Mouse (Mus musculus) limb, embryonic 12.5 days (tissue): ENCODE results near the gene Cbx6. TPM values are rescaled to one million over a fixed set of nuclear protein-coding genes. Genes with fewer than 3 reads are reported as not detected.
"Not testable (repeated sequence)": the region's sequence is repeated elsewhere in the genome, so short reads cannot be mapped to it uniquely, and the experiment has no call there.

Experiments used
- ATAC-seq: fragments of 200-750 bp; cut with Nextera tagmentation; 2 replicates; pipeline ENCODE4 v1.8.0; 2017; ENCODE audit warnings: low read depth, moderate TSS enrichment; ENCODE audit not compliant: insufficient number of reproducible peaks, insufficient read depth, low FRiP score, low TSS enrichment
- H3K27ac ChIP-seq: fragments of 300-500 bp; sonication (generic); 2 replicates; pipeline ENCODE4 v1.5.1; 2016; ENCODE audit warnings: mild to moderate bottlenecking, moderate library complexity
- H3K27me3 ChIP-seq: fragments of 300-500 bp; sonication (generic); 2 replicates; pipeline ENCODE4 v1.6.1; 2016; ENCODE audit warnings: mild to moderate bottlenecking, moderate library complexity
- H3K36me3 ChIP-seq: fragments of 300-500 bp; sonication (generic); 2 replicates; pipeline ENCODE4 v1.6.1; 2016; ENCODE audit warnings: mild to moderate bottlenecking, moderate library complexity
- H3K4me1 ChIP-seq: fragments of 300-500 bp; sonication (generic); replicated peaks from 2 replicates; pipeline ENCODE4 v1.6.1; 2016
- H3K4me2 ChIP-seq: fragments of 300-500 bp; sonication (generic); 2 replicates; pipeline ENCODE4 v1.6.1; 2016; ENCODE audit warnings: mild to moderate bottlenecking, moderate library complexity
- H3K4me3 ChIP-seq: fragments of 300-500 bp; sonication (generic); replicated peaks from 2 replicates; pipeline ENCODE4 v1.5.1; 2016; ENCODE audit warnings: mild to moderate bottlenecking
- H3K9ac ChIP-seq: fragments of 300-500 bp; sonication (generic); replicated peaks from 2 replicates; pipeline ENCODE4 v1.6.1; 2016; ENCODE audit warnings: mild to moderate bottlenecking, moderate library complexity
- H3K9me3 ChIP-seq: fragments of 300-500 bp; sonication (generic); 2 replicates; pipeline ENCODE4 v1.6.1; 2016; ENCODE audit warnings: mild to moderate bottlenecking, moderate library complexity
- WGBS: fragments of 180-500 bp; shearing (Covaris S2); methylation state at CpG from one replicate; pipeline ENCODE4 v1.1.7; 2016; 5-methylcytosine and 5-hydroxymethylcytosine counted together
- polyA plus RNA-seq: library from polyadenylated mRNA; unstranded; fragments of >200 nt; fragmentation: Nextera tagmentation; extraction: Ambion mirVana; gene quantifications from 2 replicates; pipeline ENCODE4 v1.2.1, GENCODE M21; 2016

Gene Cbx6
- polyA plus RNA-seq, 1 experiment from 2014 or later = 28.2 TPM

GRCm38 (mm10) chr15:79813666-79814258 lies 20.7 kb downstream of the Cbx6 start:
- Histone ChIP-seq H3K4me1 (no peaks in the 10 kb centered on the region; the same call in 1 of the 2 replicates), H3K27ac (no peak overlapping the region), H3K36me3 (no peaks in the 10 kb centered on the region), H3K9me3 (0 out of 2 replicates have a peak, but pooled peaks cover 5% of the 10 kb centered on the region), H3K4me3 (no peak overlapping the region), H3K4me2 (no peak overlapping the region), H3K27me3 (peaks cover 36% of the 10 kb centered on the region), H3K9ac (no peak overlapping the region)
- no peak for ATAC-seq
- 53% methylated on average over 8 of the region's 8 CpGs for WGBS

- H3K4me2 ChIP-seq, H3K27ac ChIP-seq, ATAC-seq, H3K36me3 ChIP-seq, H3K4me1 ChIP-seq, H3K9ac ChIP-seq, H3K4me3 ChIP-seq, H3K9me3 ChIP-seq: not testable (repeated sequence)
- peaks cover 40% of the 10 kb centered on the region for H3K27me3 ChIP-seq
- WGBS = 76% methylated on average over 2 of the region's 2 CpGs
Measured at GRCm38 (mm10) chr15:79812840-79813239, 21.6 kb downstream of the Cbx6 start.

- H3K4me2 ChIP-seq = no peak overlapping the region
- no peak overlapping the region for H3K27ac ChIP-seq
- ATAC-seq = no peak
- no peaks in the 10 kb centered on the region; the same call in 1 of the 2 replicates for H3K4me1 ChIP-seq
- H3K36me3 ChIP-seq = no peaks in the 10 kb centered on the region
- H3K4me3 ChIP-seq = no peak overlapping the region
- H3K27me3 ChIP-seq = peaks cover 58% of the 10 kb centered on the region
- 71% methylated on average over 4 of the region's 4 CpGs for WGBS
- H3K9me3 ChIP-seq = no peaks in the 10 kb centered on the region
- H3K9ac ChIP-seq = no peak overlapping the region
Measured at GRCm38 (mm10) chr15:79810997-79811396, 23.5 kb downstream of the Cbx6 start.

- Histone ChIP-seq H3K4me1 (no peaks in the 10 kb centered on the region; the same call in 1 of the 2 replicates), H3K4me2 (no peak overlapping the region), H3K27ac (no peak overlapping the region), H3K9ac (no peak overlapping the region), H3K27me3 (peaks cover 67% of the 10 kb centered on the region), H3K9me3 (no peaks in the 10 kb centered on the region), H3K36me3 (no peaks in the 10 kb centered on the region), H3K4me3 (no peak overlapping the region)
- WGBS = 63% methylated on average over 3 of the region's 3 CpGs
- ATAC-seq = no peak
Measured at GRCm38 (mm10) chr15:79810061-79810460, 24.4 kb downstream of the Cbx6 start.

GRCm38 (mm10) chr15:79808658-79809057 lies 25.8 kb downstream of the Cbx6 start:
- 61% methylated on average over 5 of the region's 5 CpGs for WGBS
- H3K4me1 ChIP-seq = peaks cover 8% of the 10 kb centered on the region
- H3K9me3 ChIP-seq = no peaks in the 10 kb centered on the region
- ATAC-seq = no peak
- H3K4me2 ChIP-seq = no peak overlapping the region
- H3K36me3 ChIP-seq = no peaks in the 10 kb centered on the region
- no peak overlapping the region for H3K27ac ChIP-seq
- H3K27me3 ChIP-seq = peaks cover 78% of the 10 kb centered on the region
- H3K4me3 ChIP-seq = no peak overlapping the region
- no peak overlapping the region for H3K9ac ChIP-seq

- no peak overlapping the region for H3K27ac ChIP-seq
- WGBS = 34% methylated on average over 5 of the region's 5 CpGs
- H3K4me2 ChIP-seq = no peak overlapping the region
- H3K4me3 ChIP-seq = no peak overlapping the region
- H3K36me3 ChIP-seq = no peaks in the 10 kb centered on the region
- H3K9ac ChIP-seq = no peak overlapping the region
- H3K9me3 ChIP-seq = no peaks in the 10 kb centered on the region
- H3K4me1 ChIP-seq = peaks cover 9% of the 10 kb centered on the region
- ATAC-seq = no peak
- peaks cover 83% of the 10 kb centered on the region for H3K27me3 ChIP-seq
Measured at GRCm38 (mm10) chr15:79808114-79808513, 26.4 kb downstream of the Cbx6 start.

- peaks cover 9% of the 10 kb centered on the region for H3K4me1 ChIP-seq
- H3K27me3 ChIP-seq = peaks cover 90% of the 10 kb centered on the region
- no peak overlapping the region for H3K27ac ChIP-seq
- H3K9me3 ChIP-seq = no peaks in the 10 kb centered on the region
- no peaks in the 10 kb centered on the region for H3K36me3 ChIP-seq
- 36% methylated on average over 1 of the region's 1 CpGs for WGBS
- no peak overlapping the region for H3K9ac ChIP-seq
- no peak overlapping the region for H3K4me2 ChIP-seq
- H3K4me3 ChIP-seq = no peak overlapping the region
- ATAC-seq = no peak
Measured at GRCm38 (mm10) chr15:79807050-79807449, 27.4 kb downstream of the Cbx6 start.

- no peaks in the 10 kb centered on the region for H3K9me3 ChIP-seq
- H3K27ac ChIP-seq = no peak overlapping the region
- WGBS = 21% methylated on average over 8 of the region's 8 CpGs
- peak overlapping the region; percentile 93; the same call in 1 of the 2 replicates for H3K4me2 ChIP-seq
- peak overlapping the region; percentile 65 for H3K4me3 ChIP-seq
- no peaks in the 10 kb centered on the region for H3K36me3 ChIP-seq
- H3K27me3 ChIP-seq = peaks cover 92% of the 10 kb centered on the region
- ATAC-seq = no peak
- no peak overlapping the region for H3K9ac ChIP-seq
- H3K4me1 ChIP-seq = peaks cover 9% of the 10 kb centered on the region
Measured at GRCm38 (mm10) chr15:79805246-79805645, 29.2 kb downstream of the Cbx6 start.

- Histone ChIP-seq H3K4me3 (peak within 1 kb of the TSS; percentile 65), H3K9ac (peak within 1 kb of the TSS; percentile 66), H3K4me2 (peak within 1 kb of the TSS; percentile 93), H3K4me1 (peaks cover 9% of the 10 kb centered on the region), H3K36me3 (no peaks in the 10 kb centered on the region), H3K9me3 (no peaks in the 10 kb centered on the region), H3K27me3 (peaks cover 90% of the 10 kb centered on the region), H3K27ac (no peak within 1 kb of the TSS)
- WGBS = 0% methylated on average over 46 of the region's 91 CpGs
- ATAC-seq = peak; percentile 38; the same call in 1 of the 2 replicates
Measured at GRCm38 (mm10) chr15:79804352-79805071, 30.0 kb downstream of the Cbx6 start, which contains the start of gene Nptxr. Gene Nptxr (minus strand): TSS chr15:79804766.

GRCm38 (mm10) chr15:79803533-79804351 lies 30.7 kb downstream of the Cbx6 start:
- Histone ChIP-seq H3K27ac (no peak overlapping the region), H3K9ac (peak overlapping the region; percentile 66), H3K36me3 (no peaks in the 10 kb centered on the region), H3K27me3 (peaks cover 84% of the 10 kb centered on the region), H3K4me2 (peak overlapping the region; percentile 93), H3K4me3 (peak overlapping the region; percentile 65), H3K4me1 (peaks cover 9% of the 10 kb centered on the region), H3K9me3 (no peaks in the 10 kb centered on the region)
- 5% methylated on average over 81 of the region's 81 CpGs for WGBS
- no peak for ATAC-seq

- no peak overlapping the region for H3K4me2 ChIP-seq
- 62% methylated on average over 4 of the region's 4 CpGs for WGBS
- no peak overlapping the region for H3K27ac ChIP-seq
- no peaks in the 10 kb centered on the region for H3K9me3 ChIP-seq
- H3K4me1 ChIP-seq = peaks cover 9% of the 10 kb centered on the region
- no peak overlapping the region for H3K9ac ChIP-seq
- H3K36me3 ChIP-seq = no peaks in the 10 kb centered on the region
- no peak overlapping the region for H3K4me3 ChIP-seq
- ATAC-seq = no peak
- peaks cover 79% of the 10 kb centered on the region for H3K27me3 ChIP-seq
Measured at GRCm38 (mm10) chr15:79802304-79802703, 32.2 kb downstream of the Cbx6 start.
